Mouse (Mus musculus): ENCODE results near the gene Abca8a.
A peak's percentile ranks its signal among the peaks of the same experiment; 100 is the strongest.
"Not testable (repeated sequence)": the region's sequence is repeated elsewhere in the genome, so short reads cannot be mapped to it uniquely, and the experiment has no call there.

Gene Abca8a

GRCm38 (mm10) chr11:110095858-110096257 is at the start of gene Abca8a:
Gene Abca8a, minus strand, starts transcription at chr11:110095978.
- DNase-seq, result no peak

GRCm38 (mm10) chr11:110145421-110145820 is 49.6 kb upstream of the Abca8a start:
- peak; percentile 6 to 17 for DNase-seq

DNA sequence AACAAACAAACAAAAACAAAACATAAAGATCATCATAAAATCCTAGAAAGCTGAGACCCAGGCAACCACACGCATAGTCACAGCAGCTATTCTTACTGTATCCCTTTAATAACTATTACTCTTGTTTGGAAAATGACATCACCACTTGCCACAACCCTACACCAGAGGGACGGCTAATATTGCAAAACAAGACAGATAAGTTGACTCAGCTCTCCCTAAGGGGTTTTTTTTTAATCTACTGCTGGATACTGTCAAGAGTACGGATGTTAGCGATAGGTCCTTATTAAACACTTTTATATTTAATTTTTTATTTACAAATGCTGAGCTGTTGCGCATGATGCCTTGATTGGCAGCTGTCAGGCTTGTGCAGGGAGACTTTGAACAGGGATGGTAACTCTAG is 35.0 kb upstream of the Abca8a start:
- no peak for DNase-seq

DNA sequence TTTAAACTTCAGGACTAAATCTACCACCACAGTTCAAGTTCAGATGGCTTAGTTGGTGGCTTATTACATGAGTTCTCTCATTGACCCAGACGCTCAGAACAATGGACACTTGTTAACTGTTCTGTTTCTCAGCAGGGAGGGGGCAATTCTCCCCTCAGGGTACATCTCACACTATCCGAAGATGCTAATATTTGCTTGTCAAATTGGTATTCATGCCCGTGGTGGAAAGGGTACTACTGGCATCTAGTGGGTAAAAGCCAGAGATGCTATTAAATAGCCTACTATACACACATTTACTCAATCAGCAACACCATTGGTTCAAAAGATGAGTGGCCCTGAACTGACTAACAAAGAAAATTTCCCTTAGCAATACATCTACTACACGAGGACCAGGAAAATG is 15.4 kb upstream of the Abca8a start:
- DNase-seq, result peak in 1 of 2 experiments; percentile 14

- no peak for DNase-seq
Measured at GRCm38 (mm10) chr11:110101437-110101836, 5.7 kb upstream of the Abca8a start.

GRCm38 (mm10) chr11:110098901-110099300 is 3.1 kb upstream of the Abca8a start:
- DNase-seq, result no peak

DNA sequence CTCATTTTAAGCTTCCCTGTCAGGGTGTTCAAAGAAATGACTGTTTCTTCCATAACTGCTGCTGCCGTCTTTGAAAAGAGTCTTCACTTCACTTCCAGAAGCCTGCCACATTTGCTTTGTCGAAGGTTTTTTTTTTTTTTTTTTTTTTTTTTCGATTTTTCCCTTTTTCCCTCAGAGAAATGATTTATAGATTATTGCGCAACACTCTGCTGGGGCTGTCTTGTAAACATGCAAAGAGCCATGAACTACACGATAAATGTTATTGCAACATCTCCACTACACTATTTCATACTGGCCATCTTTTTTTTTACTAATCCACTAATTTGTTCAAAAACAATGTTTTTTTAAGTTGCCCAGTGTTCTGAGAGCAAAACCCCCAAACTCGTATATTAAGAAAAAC is 1.7 kb upstream of the Abca8a start:
- no peak for DNase-seq

DNA sequence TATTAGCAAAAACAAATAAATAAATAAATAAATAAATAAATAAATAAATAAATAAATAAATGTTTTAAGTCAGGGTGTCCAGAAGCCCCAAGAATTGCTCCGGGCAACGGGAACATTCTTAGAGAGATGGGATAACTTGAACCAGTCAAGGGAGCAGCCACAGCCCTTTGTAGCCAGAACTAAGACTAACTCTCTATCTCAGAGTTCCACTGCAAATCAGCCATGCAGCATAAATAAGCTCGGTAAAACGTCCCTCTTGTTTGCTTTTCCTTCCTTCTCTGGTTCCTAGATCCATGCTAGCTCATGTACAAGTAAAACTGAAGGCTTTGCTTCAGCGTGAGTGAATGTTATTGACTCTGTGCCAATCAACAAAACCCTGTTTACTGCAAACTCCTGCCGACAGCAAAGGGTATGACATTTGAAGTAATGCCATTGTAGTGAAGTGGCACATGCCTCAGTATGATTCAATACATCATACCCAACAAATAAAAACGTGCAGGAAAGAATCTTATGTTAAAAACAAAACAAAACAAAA is 865 bp downstream of the Abca8a start:
- no peak for DNase-seq

- DNase-seq, result no peak
Measured at GRCm38 (mm10) chr11:110094236-110094635, 1.5 kb downstream of the Abca8a start.

DNA sequence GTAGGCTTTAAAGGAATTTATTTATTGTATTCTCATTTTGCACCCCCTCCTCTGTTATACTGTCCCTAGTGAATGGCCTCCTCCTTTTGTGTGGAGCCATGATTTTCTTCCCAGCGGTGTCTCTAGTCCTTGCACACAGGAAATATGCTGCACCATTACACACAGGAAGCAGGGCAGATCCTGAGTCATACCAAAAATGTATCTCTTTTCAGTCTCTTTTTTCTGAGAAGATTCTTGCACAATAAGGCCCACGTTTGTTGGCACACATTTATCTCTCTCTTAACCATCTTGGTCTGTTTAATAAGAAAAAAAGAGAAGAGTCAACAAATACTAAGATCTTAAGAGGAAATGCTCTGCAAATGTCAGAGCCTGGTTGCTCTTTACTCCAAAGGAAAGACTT is 4.5 kb downstream of the Abca8a start:
- DNase-seq, result no peak

DNA sequence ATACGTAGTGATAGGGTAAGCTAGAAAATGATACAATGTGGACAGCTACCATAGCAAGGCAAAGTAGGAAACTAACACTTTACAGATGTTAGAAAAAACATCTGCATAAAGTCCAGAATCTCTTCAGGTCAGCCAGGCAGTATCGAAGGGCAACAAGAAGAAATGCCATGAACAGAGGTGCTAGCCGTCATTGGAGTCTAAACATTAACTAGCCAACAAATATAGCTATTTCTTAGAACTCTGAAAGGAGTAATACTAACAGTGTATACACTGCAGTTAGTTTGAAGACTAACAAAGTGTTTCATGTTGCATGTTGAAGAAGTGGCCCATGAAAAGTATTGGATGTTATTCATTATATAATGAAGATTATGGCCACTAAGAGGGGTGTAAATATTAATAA is 23.6 kb downstream of the Abca8a start:
- no peak for DNase-seq

- DNase-seq, result no peak
Measured at GRCm38 (mm10) chr11:110061032-110061431, 34.7 kb downstream of the Abca8a start.

DNA sequence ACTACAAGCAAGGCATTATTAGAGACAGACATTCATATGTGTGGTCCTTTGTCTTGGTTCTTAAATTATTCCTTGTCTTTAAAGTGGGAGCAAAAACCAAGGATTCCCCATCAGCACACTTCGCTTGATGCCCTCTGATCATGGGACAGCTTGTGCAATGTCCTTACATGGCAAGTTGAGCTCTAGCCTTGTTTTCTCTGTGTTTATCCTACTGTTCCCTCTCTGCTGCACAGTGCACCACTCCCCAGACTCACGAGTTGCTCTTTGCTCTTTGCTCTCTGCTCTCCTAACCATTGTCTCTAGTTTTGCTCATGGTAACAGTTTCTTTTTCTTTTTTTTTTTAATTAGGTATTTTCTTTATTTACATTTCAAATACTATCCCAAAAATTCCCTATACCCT is 35.7 kb downstream of the Abca8a start:
- no peak for DNase-seq

DNA sequence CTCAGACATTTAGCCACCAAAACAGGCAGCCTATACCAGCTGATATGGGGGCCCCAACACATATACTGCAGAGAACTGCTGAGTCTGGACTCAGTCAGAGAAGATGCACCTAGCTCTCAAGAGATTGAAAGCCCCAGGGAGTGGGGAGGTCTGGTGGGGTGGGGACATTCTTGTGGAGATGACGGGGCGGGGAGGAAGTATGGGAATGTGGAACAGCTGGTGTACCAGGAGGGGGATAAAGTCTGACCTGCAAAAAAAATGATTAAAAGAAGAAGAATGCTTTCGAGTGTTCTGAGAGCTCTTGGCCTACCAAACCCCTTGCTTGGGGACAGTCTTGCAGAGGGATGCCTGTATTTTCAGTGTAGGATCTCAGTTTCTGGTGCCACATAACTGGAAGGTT is 42.1 kb downstream of the Abca8a start:
- DNase-seq, result no peak

DNA sequence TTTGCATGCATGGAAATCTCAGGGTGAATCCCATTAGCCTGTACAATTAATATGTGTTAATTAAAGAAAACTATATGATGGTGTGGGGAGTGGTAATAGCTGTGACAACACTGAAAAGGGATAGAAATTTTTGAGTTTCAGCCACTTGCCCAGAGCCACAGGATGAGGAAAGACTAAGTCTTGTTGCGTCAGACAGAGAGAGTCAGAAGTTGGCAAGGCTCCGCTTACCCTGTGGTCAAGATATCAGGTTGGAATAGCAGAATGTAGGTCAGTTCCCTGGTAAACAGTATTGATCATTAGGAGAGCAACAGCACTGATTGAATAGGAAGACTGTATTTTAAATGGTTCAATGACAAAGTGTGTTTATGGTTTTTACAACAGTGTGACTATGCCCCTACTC is 58.0 kb downstream of the Abca8a start:
- no peak for DNase-seq

DNA sequence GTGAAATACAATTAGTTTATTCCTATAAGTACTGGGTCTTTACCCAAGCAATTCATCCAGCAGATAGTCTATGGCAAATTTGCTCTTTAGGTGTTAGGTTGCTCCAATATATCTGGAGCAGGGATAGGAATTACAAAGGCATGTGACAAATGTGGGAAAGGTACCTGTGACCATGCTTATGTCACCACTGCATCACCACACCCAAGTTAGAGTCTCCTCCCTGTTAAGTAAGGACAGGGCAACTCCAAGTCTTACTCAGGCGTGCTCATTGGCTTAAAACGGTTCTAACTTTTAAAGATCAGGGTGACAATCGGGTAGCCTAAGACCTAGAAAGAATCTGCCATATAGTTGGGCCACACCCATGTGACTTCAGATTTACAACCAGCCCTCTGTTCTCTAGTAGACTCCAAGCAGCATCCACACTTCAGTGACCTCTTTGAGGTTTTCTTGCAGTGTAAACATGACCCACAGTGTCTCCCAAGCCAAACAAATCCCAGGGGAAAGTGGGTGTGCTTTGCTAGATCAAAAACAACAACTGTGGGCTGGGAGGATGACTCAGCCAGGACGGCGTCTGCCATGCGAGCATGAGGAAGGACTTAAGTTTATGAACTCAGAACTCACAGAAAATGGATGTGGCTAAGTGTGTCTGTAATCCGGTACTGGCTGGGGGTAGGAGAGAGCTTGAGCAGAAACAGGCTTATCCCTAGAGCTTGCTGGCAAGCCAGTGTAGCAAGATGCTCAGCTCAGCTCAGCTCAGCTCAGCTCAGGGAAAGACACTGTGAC is 66.7 kb downstream of the Abca8a start:
- DNase-seq, result no peak

GRCm38 (mm10) chr11:110010836-110011546 is 84.8 kb downstream of the Abca8a start:
- DNase-seq, result no peak

GRCm38 (mm10) chr11:109995624-109996023 is 100.2 kb downstream of the Abca8a start, which contains the start of gene Abca8b:
Gene Abca8b, minus strand, starts transcription at chr11:109995845.
- DNase-seq, result peak; percentile 94

DNA sequence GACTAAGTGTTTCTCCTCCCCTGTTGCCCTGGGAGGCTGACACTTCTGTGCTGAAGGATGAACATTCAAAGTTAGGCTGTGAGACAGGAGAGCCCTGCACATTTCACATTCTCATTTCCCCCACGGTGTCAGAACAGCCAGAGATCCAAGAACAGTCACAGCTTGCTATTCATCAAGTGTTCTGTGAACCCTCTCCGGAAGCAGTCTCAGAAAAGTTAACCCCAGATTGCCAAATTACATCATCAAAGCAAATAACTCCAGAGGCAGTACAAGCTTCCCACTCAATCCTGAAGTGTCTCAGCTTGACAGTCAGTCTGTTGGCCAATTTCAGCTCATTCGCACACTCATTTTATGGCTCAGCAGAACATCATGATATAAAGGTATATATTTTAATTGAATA is 100.8 kb downstream of the Abca8a start:
- DNase-seq, result peak in 1 of 2 experiments; percentile 48

DNA sequence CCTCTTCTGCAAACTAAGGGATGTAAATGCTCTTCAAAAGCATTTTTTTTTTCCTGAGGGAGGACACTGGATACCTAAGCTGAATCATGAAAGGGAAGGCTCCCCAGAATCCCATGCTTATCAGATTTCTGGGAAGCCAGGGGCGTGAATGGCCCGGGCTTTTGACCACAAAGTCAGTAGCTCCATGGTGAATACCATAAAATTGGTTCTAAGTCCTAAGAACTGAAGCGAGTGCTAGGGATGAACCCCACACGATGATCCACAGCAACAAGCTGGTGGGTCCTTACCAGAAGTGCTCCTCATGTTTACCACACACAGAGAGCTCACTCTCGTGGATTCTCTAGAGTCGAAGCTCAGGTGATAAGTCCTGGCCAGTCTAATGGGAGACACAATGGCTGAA is 101.8 kb downstream of the Abca8a start:
- no peak for DNase-seq

- DNase-seq, result no peak
Measured at GRCm38 (mm10) chr11:109991270-109991669, 104.5 kb downstream of the Abca8a start.

DNA sequence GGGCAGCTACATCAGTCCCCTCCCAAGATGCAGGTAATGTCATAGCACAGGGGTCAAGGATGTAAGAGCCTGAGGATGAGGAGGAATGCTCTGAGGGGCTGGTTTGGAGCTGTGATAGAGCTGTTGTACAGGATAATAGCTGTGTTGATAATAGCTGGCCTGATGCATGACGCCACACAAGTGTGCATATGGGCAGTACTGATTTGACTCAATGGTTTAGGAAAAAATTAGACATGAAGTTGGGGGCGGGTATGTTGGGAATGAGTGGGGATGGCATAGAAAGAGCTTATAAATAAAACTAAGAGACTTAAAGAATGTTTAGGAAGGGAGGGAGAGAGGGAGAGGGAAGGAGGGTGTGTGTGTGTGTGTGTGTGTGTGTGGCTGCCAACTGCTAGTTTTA is 105.5 kb downstream of the Abca8a start:
- DNase-seq, result no peak

GRCm38 (mm10) chr11:109988164-109988563 is 107.6 kb downstream of the Abca8a start:
- no peak for DNase-seq

DNA sequence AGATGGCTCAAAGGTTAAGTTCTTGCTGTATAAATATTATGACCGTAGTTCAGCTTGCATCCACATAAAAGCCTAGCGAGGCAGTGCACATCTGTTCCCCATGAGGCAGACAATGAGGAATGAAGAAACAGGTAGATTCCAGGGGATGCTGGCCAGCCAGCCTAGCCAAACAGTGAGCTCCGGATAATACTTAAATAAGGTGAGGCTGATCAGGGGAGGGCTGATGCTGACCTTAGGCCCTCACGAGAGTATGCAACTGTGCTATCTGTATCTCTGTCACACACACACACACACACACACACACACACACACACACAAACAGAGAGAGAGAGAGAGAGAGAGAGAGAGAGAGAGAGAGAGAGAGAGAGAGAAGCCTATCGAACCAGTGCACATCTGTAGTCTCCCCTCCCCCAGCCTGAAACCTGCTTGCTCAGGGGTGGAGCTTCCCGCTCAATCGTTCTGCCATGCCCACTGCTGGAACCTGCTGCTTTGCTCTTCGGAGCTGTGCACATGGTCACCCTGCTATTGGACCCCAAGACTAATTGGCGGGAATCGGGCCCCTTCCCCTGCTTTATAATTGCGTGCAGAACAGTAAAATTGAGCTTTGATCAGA is 108.2 kb downstream of the Abca8a start:
- not testable (repeated sequence) for DNase-seq
